Mouse (Mus musculus) cerebellum, adult 8-10 months (tissue): ENCODE measurements around the gene Cbx3.

Experiments used
- DNase-seq: peaks from one replicate; pipeline ENCODE4 v3.0.0; 2022

The Cbx3 gene

GRCm38 (mm10) chr6:51529457-51529856, 59.3 kb downstream of the Cbx3 start:
- no peak for DNase-seq
